Mouse (Mus musculus): Measurements from ENCODE around the gene Pwp2.

DNA sequence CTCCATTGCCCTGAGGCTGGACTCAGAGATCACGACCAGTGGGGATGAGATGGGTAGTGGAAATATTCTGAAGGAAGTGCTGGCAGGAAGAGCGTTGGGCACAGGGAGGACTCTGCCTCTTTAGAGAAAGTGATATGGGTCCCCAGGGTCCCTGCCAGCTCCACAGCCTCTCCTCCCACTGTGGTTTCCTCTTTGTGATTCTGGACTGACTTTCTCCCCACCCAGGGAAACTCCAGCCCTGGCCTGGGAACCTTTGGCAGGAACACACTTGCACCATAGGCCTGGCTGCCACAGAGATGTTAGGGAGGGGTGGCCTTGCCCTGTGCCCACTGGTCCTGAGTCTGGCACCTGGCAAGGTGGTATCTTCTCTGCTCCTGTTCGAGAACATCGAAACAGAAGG, 55.0 kb downstream of the Pwp2 start:
- TF ChIP-seq EP300 (IDR thresholded peaks at IDR 0.05; ENCODE audit: low read length) (no peak), CTCF (conservative IDR thresholded peaks at IDR 0.05 in 1 of 2, IDR thresholded peaks at IDR 0.05 in 1 of 2; ENCODE audit: low read depth in 2 of 2, low read length in 2 of 2) (no peak), SMC3 (IDR thresholded peaks at IDR 0.05; ENCODE audit: low read depth, low read length) (no peak), E2F4 (IDR thresholded peaks at IDR 0.05; ENCODE audit: insufficient replicate concordance, low read depth, low read length) (no peak), ZC3H11A (IDR thresholded peaks at IDR 0.05; ENCODE audit: low read depth, low read length) (no peak), RCOR1 (conservative IDR thresholded peaks at IDR 0.05; ENCODE audit: low read depth, low read length) (no peak), CHD1 (IDR thresholded peaks at IDR 0.05; ENCODE audit: low read depth, low read length) (no peak), TCF12 (IDR thresholded peaks at IDR 0.05; ENCODE audit: low read depth, low read length) (no peak), POLR2A (IDR thresholded peaks at IDR 0.05; ENCODE audit: low read depth, low read length) (no peak), USF1 (IDR thresholded peaks at IDR 0.05; ENCODE audit: low read depth, low read length) (no peak)
